Mouse (Mus musculus): ENCODE measurements at regions not wholly inside any gene's neighbourhood (a gene's known extent, or its start where the extent isn't known, plus 50 kb on each side); places are given as distances from the start of the nearest gene placed in this dataset.
A peak's percentile ranks its signal among the peaks of the same experiment; 100 is the strongest.

DNA sequence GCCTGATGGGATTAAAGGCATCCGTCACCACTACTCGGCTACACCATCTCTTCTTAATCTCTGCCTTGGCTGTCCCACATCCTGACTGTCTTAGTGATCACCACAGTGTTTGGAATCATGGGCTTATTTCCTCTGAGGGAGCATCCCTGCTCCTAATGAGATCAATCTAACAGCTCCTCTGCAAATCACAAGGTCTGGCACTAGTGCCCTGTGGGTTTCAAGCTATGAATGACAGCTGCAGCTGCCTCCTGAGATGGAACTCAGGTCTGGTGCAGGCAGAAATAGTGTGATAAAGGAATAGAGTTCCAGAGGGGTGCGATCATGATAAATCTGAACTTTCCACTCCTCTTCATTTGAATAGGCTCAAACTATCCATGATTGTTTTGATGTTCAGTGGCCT is 330.2 kb upstream of the Gm10131 start:
- DNase-seq (ENCODE audit: low read depth): peak; percentile 63
- TF ChIP-seq CTCF (IDR thresholded peaks at IDR 0.05; ENCODE audit: borderline replicate concordance, extremely low read depth, insufficient read depth, insufficient read length) (no peak), POLR2A (IDR thresholded peaks at IDR 0.05; ENCODE audit: borderline replicate concordance, extremely low read depth, insufficient read depth, insufficient read length, poor library complexity, severe bottlenecking) (no peak)

- DNase-seq (ENCODE audit: low read depth): no peak
- TF ChIP-seq POLR2A (IDR thresholded peaks at IDR 0.05; ENCODE audit: borderline replicate concordance, extremely low read depth, insufficient read depth, insufficient read length, poor library complexity, severe bottlenecking): no peak
Observed at GRCm38 (mm10) chr8:34440771-34441170, 329.2 kb upstream of the Gm10131 start.

- TF ChIP-seq CTCF (IDR thresholded peaks at IDR 0.05; ENCODE audit: borderline replicate concordance, extremely low read depth, insufficient read depth, insufficient read length): no peak
- no peak for TF ChIP-seq POLR2A (IDR thresholded peaks at IDR 0.05; ENCODE audit: borderline replicate concordance, extremely low read depth, insufficient read depth, insufficient read length, poor library complexity, severe bottlenecking)
- no peak for DNase-seq (ENCODE audit: low read depth)
Observed at GRCm38 (mm10) chr8:34438771-34439170, 327.2 kb upstream of the Gm10131 start.

DNA sequence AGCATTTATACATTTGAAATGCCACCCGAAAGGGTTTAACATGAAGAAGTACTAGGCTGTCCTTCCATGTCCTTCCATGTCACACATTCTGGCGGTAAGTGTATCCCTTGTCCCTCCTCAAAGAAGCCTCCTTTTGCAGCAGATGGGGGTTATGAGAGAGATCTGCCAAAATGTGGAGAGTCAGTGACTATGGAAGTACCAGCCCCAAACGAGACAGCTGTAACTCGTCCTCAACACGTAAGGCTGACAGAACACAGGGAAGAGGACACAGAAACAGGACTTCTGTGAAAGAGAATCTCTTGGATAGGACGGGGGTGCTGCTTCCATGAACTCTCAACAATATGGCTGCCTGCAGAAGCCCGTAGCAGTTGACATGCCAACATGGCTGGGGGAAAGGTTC is 320.4 kb upstream of the Gm10131 start:
- TF ChIP-seq CTCF (IDR thresholded peaks at IDR 0.05; ENCODE audit: borderline replicate concordance, extremely low read depth, insufficient read depth, insufficient read length) (no peak), POLR2A (IDR thresholded peaks at IDR 0.05; ENCODE audit: borderline replicate concordance, extremely low read depth, insufficient read depth, insufficient read length, poor library complexity, severe bottlenecking) (no peak)
- DNase-seq (ENCODE audit: low read depth): no peak

DNA sequence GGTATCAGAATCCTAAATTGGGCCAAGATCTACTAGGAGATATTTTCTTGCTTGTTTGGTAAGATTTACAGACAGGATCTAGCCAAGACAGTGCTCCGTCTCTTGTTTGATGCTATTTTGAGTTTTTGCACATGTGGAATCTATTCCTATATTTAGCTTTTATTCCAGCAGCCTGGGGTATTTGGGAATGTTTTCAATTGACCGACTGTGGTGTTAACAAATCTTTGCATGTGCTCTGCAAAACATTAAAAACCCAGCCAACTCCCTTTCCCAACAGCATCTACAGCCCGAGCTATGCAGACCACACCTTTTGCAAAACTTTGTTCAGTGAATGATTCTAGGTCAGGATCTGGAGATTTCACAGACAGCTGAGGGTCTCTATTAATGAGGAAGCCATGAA is 317.7 kb upstream of the Gm10131 start:
- no peak for DNase-seq (ENCODE audit: low read depth)
- no peak for TF ChIP-seq CTCF (IDR thresholded peaks at IDR 0.05; ENCODE audit: borderline replicate concordance, extremely low read depth, insufficient read depth, insufficient read length)
- no peak for TF ChIP-seq POLR2A (IDR thresholded peaks at IDR 0.05; ENCODE audit: borderline replicate concordance, extremely low read depth, insufficient read depth, insufficient read length, poor library complexity, severe bottlenecking)

DNA sequence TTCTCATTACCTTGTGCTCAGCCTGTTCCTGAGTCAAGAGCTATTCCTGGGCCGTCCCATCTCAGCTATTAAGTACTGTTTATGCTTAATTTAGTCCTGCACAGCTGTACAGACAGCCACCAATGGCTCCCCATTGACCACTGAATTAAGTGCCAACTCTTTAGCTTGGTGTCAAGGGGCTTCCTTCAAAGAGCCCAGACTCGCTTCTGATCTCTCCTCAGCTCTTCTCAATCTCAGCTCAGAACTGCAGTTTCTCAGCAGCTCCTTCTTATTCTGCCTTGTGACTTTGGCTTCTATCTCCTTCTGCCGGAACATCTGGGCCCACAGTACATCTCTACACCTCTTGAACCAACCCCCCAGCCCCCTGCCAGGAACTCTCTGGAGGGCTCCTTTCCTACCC is 290.0 kb upstream of the Gm10131 start:
- no peak for DNase-seq (ENCODE audit: low read depth)
- TF ChIP-seq POLR2A (IDR thresholded peaks at IDR 0.05; ENCODE audit: borderline replicate concordance, extremely low read depth, insufficient read depth, insufficient read length, poor library complexity, severe bottlenecking): no peak
- TF ChIP-seq CTCF (IDR thresholded peaks at IDR 0.05; ENCODE audit: borderline replicate concordance, extremely low read depth, insufficient read depth, insufficient read length): no peak

GRCm38 (mm10) chr8:34398914-34399813 is 287.6 kb upstream of the Gm10131 start:
- peak; percentile 73 for DNase-seq (ENCODE audit: low read depth)
- no peak for TF ChIP-seq POLR2A (IDR thresholded peaks at IDR 0.05; ENCODE audit: borderline replicate concordance, extremely low read depth, insufficient read depth, insufficient read length, poor library complexity, severe bottlenecking)
- no peak for TF ChIP-seq CTCF (IDR thresholded peaks at IDR 0.05; ENCODE audit: borderline replicate concordance, extremely low read depth, insufficient read depth, insufficient read length)

DNA sequence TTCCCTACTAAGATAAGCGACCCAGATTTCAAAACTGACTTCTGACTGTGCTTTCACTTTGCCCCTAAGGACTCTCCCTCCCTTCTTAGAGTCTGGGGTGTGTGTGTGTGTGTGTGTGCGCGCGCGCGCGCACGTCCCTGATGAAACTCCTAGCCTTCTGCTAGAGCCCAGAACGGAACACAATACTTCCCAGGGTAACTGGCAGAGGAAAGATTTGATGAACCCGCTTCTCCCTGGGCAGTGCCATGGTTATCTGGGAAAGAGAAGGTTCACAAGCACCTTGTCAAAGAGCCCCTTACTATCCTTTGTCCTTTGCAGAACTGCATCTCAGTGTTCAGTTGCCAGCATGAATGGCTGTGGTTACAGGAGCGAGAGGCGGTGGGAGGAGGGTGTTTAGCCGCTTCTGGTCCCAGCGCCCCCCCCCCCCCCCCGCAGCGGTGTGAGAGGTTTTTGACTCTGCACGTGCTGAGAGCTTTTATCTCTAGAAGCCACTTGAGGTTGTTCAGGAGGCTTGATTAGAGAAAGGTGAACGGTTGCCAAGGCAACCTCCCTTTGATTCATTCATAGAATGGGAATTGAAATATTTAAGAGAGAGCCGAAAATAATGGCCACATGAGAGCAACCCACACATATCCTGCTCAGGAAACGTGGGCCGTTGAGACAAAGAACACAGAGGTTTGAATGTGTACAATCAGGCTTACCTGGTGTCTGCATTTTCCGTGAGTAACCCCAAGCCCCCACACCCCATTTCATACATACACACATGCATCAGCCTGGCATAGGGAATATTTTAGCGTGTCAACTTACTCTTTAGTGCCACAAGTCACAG is 286.3 kb upstream of the Gm10131 start:
- TF ChIP-seq POLR2A (IDR thresholded peaks at IDR 0.05; ENCODE audit: borderline replicate concordance, extremely low read depth, insufficient read depth, insufficient read length, poor library complexity, severe bottlenecking) (no peak), CTCF (IDR thresholded peaks at IDR 0.05; ENCODE audit: borderline replicate concordance, extremely low read depth, insufficient read depth, insufficient read length) (no peak)
- DNase-seq (ENCODE audit: low read depth): peak; percentile 92

GRCm38 (mm10) chr8:34397225-34397582 is 285.7 kb upstream of the Gm10131 start:
- DNase-seq (ENCODE audit: low read depth): no peak
- TF ChIP-seq CTCF (IDR thresholded peaks at IDR 0.05; ENCODE audit: borderline replicate concordance, extremely low read depth, insufficient read depth, insufficient read length): peak; percentile 58; the same call in 1 of the 2 replicates
- TF ChIP-seq POLR2A (IDR thresholded peaks at IDR 0.05; ENCODE audit: borderline replicate concordance, extremely low read depth, insufficient read depth, insufficient read length, poor library complexity, severe bottlenecking): no peak

DNA sequence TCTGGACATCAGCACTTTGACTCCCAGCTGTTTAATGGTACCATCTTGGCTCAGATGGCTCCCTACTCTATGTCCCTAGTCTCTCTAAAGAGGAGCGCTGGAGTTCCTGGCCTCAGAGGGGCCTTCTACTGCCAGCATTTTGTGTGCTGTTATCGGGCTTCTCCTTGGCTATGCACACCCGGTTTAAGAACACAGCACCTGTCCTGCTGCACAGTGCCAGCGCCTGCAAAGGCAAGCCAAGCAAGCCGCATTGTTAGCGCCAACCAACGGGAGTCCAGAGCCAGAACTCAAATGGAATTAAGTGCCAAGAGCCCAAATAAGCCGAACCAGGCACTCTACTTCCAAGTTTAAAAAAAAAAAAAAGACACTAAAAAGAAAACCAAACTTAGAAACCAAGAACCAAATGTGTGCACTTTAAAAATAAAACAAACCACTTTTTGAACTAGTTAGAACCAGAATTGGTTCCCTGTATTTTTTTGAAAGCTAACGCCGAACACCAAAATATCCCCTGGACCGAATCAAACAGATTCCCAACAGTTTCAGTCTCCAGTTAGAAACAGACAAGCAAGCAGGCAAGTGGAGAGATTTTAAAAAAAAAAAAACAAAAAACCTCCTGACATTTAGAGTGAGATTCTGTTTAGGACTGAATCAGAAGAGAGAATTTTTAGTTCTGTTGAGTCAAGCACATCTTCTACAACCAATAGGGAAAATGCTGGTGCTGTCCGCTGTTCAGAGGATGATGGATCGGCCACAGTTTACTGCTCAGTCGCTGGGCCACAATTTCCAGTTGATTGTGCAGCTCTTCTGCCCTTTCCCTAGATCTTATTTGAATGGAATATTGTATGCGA is 281.7 kb upstream of the Gm10131 start:
- peak; percentile 81 for DNase-seq (ENCODE audit: low read depth)
- TF ChIP-seq POLR2A (IDR thresholded peaks at IDR 0.05; ENCODE audit: borderline replicate concordance, extremely low read depth, insufficient read depth, insufficient read length, poor library complexity, severe bottlenecking) (no peak), CTCF (IDR thresholded peaks at IDR 0.05; ENCODE audit: borderline replicate concordance, extremely low read depth, insufficient read depth, insufficient read length) (no peak)

All from brain, embryonic 14.5 days (tissue).